Mouse (Mus musculus): ENCODE measurements around the gene Hk2. TPM values are rescaled to one million over a fixed set of nuclear protein-coding genes. Genes with fewer than 3 reads are reported as not detected.

Hk2 gene
- polyA plus RNA-seq, 1 experiment from 2014 or later, result 17.3 TPM

DNA sequence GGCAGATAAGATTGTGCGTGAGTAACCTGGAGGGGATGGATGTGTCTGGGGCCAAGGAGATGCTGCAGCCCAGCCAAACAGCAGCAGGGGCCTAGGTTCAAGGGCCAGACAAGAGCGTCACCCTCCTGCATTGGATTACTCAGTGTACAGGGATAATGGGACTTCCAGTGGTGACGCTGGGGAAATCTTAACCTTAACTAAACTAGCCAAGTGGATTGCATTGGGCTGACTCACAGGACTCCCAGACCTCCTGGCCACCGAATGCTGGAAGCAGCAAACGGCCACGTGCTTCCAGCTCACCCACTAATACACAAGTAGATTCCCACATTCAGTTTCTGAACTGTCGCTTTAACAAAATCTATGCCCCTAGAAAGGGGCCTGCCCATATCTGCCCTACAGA, 18.0 kb downstream of the Hk2 start:
- Histone ChIP-seq H3K27ac (replicated peaks; ENCODE audit: low read depth, low read length) (no peak overlapping the region), H3K9ac (replicated peaks; ENCODE audit: low read length) (no peak overlapping the region), H3K9me3 (replicated peaks; ENCODE audit: control insufficient read depth, low read length) (no peaks in the 10 kb centered on the region), H3K36me3 (replicated peaks; ENCODE audit: control insufficient read depth, insufficient read depth, low read depth, low read length) (no peaks in the 10 kb centered on the region; the same call in 1 of the 2 replicates), H3K4me3 (ENCODE audit: low read depth, low read length) (no peak overlapping the region), H3K4me1 (ENCODE audit: control insufficient read depth, insufficient read depth, low read length) (no peaks in the 10 kb centered on the region), H3K27me3 (ENCODE audit: control insufficient read depth, insufficient read depth, low read length) (no peaks in the 10 kb centered on the region), H3K4me2 (ENCODE audit: low read depth, low read length) (no peak overlapping the region)
- WGBS, result 91% methylated on average over 7 of the region's 7 CpGs
- no peak for ATAC-seq (replicated peaks; ENCODE audit: insufficient number of reproducible peaks, low FRiP score, low TSS enrichment, low read depth)
- no peak for DNase-seq (ENCODE audit: low spot score)

- H3K9ac ChIP-seq (replicated peaks; ENCODE audit: low read length), result no peak overlapping the region
- ATAC-seq (replicated peaks; ENCODE audit: insufficient number of reproducible peaks, low FRiP score, low TSS enrichment, low read depth), result no peak
- no peaks in the 10 kb centered on the region for H3K27me3 ChIP-seq (ENCODE audit: control insufficient read depth, insufficient read depth, low read length)
- no peaks in the 10 kb centered on the region; the same call in 1 of the 2 replicates for H3K36me3 ChIP-seq (replicated peaks; ENCODE audit: control insufficient read depth, insufficient read depth, low read depth, low read length)
- DNase-seq (ENCODE audit: low spot score), result peak; percentile 10
- H3K4me3 ChIP-seq (ENCODE audit: low read depth, low read length), result no peak overlapping the region
- no peak overlapping the region for H3K4me2 ChIP-seq (ENCODE audit: low read depth, low read length)
- no peak overlapping the region for H3K27ac ChIP-seq (replicated peaks; ENCODE audit: low read depth, low read length)
- H3K4me1 ChIP-seq (ENCODE audit: control insufficient read depth, insufficient read depth, low read length), result no peaks in the 10 kb centered on the region
- 39% methylated on average over 2 of the region's 2 CpGs for WGBS
- no peaks in the 10 kb centered on the region for H3K9me3 ChIP-seq (replicated peaks; ENCODE audit: control insufficient read depth, low read length)
Observed at GRCm38 (mm10) chr6:82755338-82755737, 18.9 kb downstream of the Hk2 start.

DNA sequence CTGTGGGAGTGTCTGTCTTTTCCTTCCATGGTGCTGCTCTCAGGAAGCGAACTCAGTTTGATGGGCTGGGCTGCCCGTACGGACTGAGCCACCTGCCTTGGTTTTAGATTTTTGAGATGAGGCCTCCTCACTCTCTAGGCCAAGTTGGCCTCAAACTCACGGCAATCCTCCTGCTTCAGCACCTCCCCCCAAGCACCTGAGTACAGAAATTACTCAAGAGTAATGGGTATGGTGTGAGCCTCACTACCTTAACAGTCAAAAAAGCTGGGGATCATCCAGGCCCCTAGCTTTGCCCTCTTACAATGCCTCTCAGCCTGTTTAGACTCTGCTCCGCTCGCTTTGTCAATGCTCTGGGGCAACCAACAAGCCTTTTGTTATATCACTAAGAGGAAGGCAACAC, 19.5 kb downstream of the Hk2 start:
- Histone ChIP-seq H3K9me3 (replicated peaks; ENCODE audit: control insufficient read depth, low read length) (no peaks in the 10 kb centered on the region), H3K27me3 (ENCODE audit: control insufficient read depth, insufficient read depth, low read length) (no peaks in the 10 kb centered on the region), H3K4me2 (ENCODE audit: low read depth, low read length) (no peak overlapping the region), H3K4me1 (ENCODE audit: control insufficient read depth, insufficient read depth, low read length) (no peaks in the 10 kb centered on the region), H3K9ac (replicated peaks; ENCODE audit: low read length) (no peak overlapping the region), H3K27ac (replicated peaks; ENCODE audit: low read depth, low read length) (no peak overlapping the region), H3K36me3 (replicated peaks; ENCODE audit: control insufficient read depth, insufficient read depth, low read depth, low read length) (no peaks in the 10 kb centered on the region; the same call in 1 of the 2 replicates), H3K4me3 (ENCODE audit: low read depth, low read length) (no peak overlapping the region)
- 89% methylated on average over 6 of the region's 6 CpGs for WGBS
- DNase-seq (ENCODE audit: low spot score), result no peak
- ATAC-seq (replicated peaks; ENCODE audit: insufficient number of reproducible peaks, low FRiP score, low TSS enrichment, low read depth), result no peak

DNA sequence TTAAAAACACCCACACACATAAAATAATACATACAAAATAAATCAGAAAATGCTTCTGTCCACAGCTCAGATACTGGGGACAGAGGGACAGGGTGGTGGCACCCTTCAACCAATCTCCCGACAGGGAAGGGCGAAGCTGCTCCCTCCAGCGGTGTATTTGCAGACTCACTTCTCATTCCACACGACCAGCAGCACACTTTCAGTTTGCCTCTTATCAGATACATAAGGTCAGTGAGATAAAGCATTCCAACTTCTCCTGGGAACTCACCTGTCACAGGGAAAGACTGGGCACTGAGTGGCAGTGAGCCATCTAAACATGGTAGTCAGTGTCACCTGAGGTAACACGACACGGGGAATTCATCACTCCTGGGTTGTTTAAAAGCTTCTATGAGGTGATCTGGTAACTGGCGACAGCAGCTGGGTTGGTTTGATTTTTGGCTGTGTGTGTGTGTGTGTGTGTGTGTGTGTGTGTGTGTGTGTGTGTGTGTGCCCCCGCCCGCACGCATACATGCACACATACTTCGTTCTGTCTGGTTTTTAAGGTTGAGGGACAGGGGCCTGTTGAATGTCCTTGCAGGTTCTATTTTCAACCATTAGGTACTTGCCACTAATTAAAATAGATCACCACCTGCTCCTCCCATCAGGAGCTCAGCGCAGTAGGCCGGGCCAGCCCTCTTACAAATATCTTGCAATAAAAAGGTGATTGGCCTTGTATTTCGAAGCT, 20.5 kb downstream of the Hk2 start:
- Histone ChIP-seq H3K9ac (replicated peaks; ENCODE audit: low read length) (no peak overlapping the region), H3K9me3 (replicated peaks; ENCODE audit: control insufficient read depth, low read length) (no peaks in the 10 kb centered on the region), H3K27ac (replicated peaks; ENCODE audit: low read depth, low read length) (no peak overlapping the region), H3K27me3 (ENCODE audit: control insufficient read depth, insufficient read depth, low read length) (no peaks in the 10 kb centered on the region), H3K36me3 (replicated peaks; ENCODE audit: control insufficient read depth, insufficient read depth, low read depth, low read length) (no peaks in the 10 kb centered on the region; the same call in 1 of the 2 replicates), H3K4me3 (ENCODE audit: low read depth, low read length) (no peak overlapping the region), H3K4me1 (ENCODE audit: control insufficient read depth, insufficient read depth, low read length) (no peaks in the 10 kb centered on the region), H3K4me2 (ENCODE audit: low read depth, low read length) (no peak overlapping the region)
- DNase-seq (ENCODE audit: low spot score) (no peak), ATAC-seq (replicated peaks; ENCODE audit: insufficient number of reproducible peaks, low FRiP score, low TSS enrichment, low read depth) (no peak)
- 92% methylated on average over 14 of the region's 14 CpGs for WGBS

DNA sequence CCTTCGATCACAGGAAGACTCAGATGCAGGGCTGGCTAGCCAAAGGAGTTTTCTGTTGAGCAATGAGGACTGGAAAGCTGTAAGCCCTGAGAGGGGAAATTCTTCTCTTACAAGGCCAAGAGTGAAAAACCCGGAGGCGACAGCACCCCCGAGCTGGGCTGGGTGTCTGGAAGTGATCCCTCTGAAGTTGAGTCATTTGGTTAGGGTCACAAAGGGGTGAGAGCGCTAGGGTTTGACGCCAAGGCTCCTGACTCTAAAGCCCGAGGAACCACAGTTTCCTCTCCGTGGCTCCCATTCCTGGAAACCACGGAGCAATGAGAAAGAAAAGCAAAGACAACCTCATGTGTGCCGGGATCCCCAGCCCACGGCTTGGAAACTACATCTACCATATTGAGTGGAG, 21.2 kb downstream of the Hk2 start:
- no peak for DNase-seq (ENCODE audit: low spot score)
- no peak overlapping the region for H3K4me2 ChIP-seq (ENCODE audit: low read depth, low read length)
- no peak overlapping the region for H3K27ac ChIP-seq (replicated peaks; ENCODE audit: low read depth, low read length)

DNA sequence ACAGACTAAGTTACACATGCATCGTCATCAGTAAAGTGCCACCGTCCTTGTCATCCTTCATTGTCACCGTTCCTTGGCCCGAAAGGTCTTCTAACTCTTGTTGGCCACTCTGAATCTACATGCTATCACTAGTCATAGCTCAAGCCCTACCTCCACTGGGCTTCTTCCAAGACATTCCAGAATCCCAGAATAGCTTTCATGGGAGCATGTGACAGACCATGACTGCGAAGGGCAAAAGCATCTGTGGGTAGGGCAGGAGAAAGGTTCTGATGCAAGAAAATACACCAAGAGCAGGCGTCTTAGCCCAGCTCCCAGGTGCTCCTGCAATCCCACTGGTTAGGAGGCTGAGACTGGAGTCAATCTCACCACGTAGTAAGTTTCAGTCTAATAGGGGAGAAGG, 22.5 kb downstream of the Hk2 start:
- Histone ChIP-seq H3K4me2 (ENCODE audit: low read depth, low read length) (no peak overlapping the region), H3K27me3 (ENCODE audit: control insufficient read depth, insufficient read depth, low read length) (no peaks in the 10 kb centered on the region), H3K27ac (replicated peaks; ENCODE audit: low read depth, low read length) (no peak overlapping the region), H3K4me1 (ENCODE audit: control insufficient read depth, insufficient read depth, low read length) (no peaks in the 10 kb centered on the region), H3K9ac (replicated peaks; ENCODE audit: low read length) (no peak overlapping the region), H3K4me3 (ENCODE audit: low read depth, low read length) (no peak overlapping the region), H3K36me3 (replicated peaks; ENCODE audit: control insufficient read depth, insufficient read depth, low read depth, low read length) (no peaks in the 10 kb centered on the region; the same call in 1 of the 2 replicates), H3K9me3 (replicated peaks; ENCODE audit: control insufficient read depth, low read length) (no peaks in the 10 kb centered on the region)
- ATAC-seq (replicated peaks; ENCODE audit: insufficient number of reproducible peaks, low FRiP score, low TSS enrichment, low read depth) (no peak), DNase-seq (ENCODE audit: low spot score) (no peak)
- 94% methylated on average over 7 of the region's 7 CpGs for WGBS

More for the DNA sequence above, 21.2 kb downstream of the Hk2 start:
- WGBS, result 80% methylated on average over 11 of the region's 11 CpGs
- no peaks in the 10 kb centered on the region for H3K4me1 ChIP-seq (ENCODE audit: control insufficient read depth, insufficient read depth, low read length)
- no peaks in the 10 kb centered on the region; the same call in 1 of the 2 replicates for H3K36me3 ChIP-seq (replicated peaks; ENCODE audit: control insufficient read depth, insufficient read depth, low read depth, low read length)
- ATAC-seq (replicated peaks; ENCODE audit: insufficient number of reproducible peaks, low FRiP score, low TSS enrichment, low read depth), result no peak
- no peak overlapping the region for H3K4me3 ChIP-seq (ENCODE audit: low read depth, low read length)
- H3K9me3 ChIP-seq (replicated peaks; ENCODE audit: control insufficient read depth, low read length), result no peaks in the 10 kb centered on the region
- no peaks in the 10 kb centered on the region for H3K27me3 ChIP-seq (ENCODE audit: control insufficient read depth, insufficient read depth, low read length)
- no peak overlapping the region for H3K9ac ChIP-seq (replicated peaks; ENCODE audit: low read length)

DNA sequence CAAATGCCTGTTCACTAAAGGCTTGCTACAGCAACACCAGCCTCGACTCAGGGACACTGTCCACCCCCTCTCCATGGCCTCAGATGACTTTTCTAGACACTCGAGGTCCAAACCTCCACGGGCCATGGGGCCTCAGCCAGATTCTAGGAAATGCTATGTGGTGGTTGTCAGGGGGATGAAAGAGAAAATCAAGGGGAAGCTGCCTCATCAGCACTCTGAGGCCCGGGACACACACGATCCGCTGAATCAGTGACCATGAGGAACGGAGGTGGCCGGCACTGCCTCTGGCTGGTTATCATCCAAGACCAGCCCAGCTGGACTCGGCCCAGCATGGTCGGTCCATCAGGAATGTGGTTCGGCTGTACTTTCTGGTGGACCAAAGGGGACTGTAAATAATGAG, 23.2 kb downstream of the Hk2 start:
- Histone ChIP-seq H3K4me2 (ENCODE audit: low read depth, low read length) (no peak overlapping the region), H3K4me1 (ENCODE audit: control insufficient read depth, insufficient read depth, low read length) (no peaks in the 10 kb centered on the region), H3K36me3 (replicated peaks; ENCODE audit: control insufficient read depth, insufficient read depth, low read depth, low read length) (no peaks in the 10 kb centered on the region; the same call in 1 of the 2 replicates), H3K9me3 (replicated peaks; ENCODE audit: control insufficient read depth, low read length) (no peaks in the 10 kb centered on the region), H3K4me3 (ENCODE audit: low read depth, low read length) (no peak overlapping the region), H3K27ac (replicated peaks; ENCODE audit: low read depth, low read length) (no peak overlapping the region), H3K27me3 (ENCODE audit: control insufficient read depth, insufficient read depth, low read length) (no peaks in the 10 kb centered on the region), H3K9ac (replicated peaks; ENCODE audit: low read length) (no peak overlapping the region)
- 90% methylated on average over 11 of the region's 11 CpGs for WGBS
- DNase-seq (ENCODE audit: low spot score), result no peak
- ATAC-seq (replicated peaks; ENCODE audit: insufficient number of reproducible peaks, low FRiP score, low TSS enrichment, low read depth), result no peak

GRCm38 (mm10) chr6:82750063-82750462, 24.2 kb downstream of the Hk2 start:
- no peaks in the 10 kb centered on the region; the same call in 1 of the 2 replicates for H3K36me3 ChIP-seq (replicated peaks; ENCODE audit: control insufficient read depth, insufficient read depth, low read depth, low read length)
- no peaks in the 10 kb centered on the region for H3K4me1 ChIP-seq (ENCODE audit: control insufficient read depth, insufficient read depth, low read length)
- no peak overlapping the region for H3K4me3 ChIP-seq (ENCODE audit: low read depth, low read length)
- H3K27me3 ChIP-seq (ENCODE audit: control insufficient read depth, insufficient read depth, low read length), result no peaks in the 10 kb centered on the region
- H3K4me2 ChIP-seq (ENCODE audit: low read depth, low read length), result no peak overlapping the region
- no peaks in the 10 kb centered on the region for H3K9me3 ChIP-seq (replicated peaks; ENCODE audit: control insufficient read depth, low read length)
- no peak overlapping the region for H3K9ac ChIP-seq (replicated peaks; ENCODE audit: low read length)
- 54% methylated on average over 2 of the region's 2 CpGs for WGBS
- no peak overlapping the region for H3K27ac ChIP-seq (replicated peaks; ENCODE audit: low read depth, low read length)
- ATAC-seq (replicated peaks; ENCODE audit: insufficient number of reproducible peaks, low FRiP score, low TSS enrichment, low read depth), result no peak
- no peak for DNase-seq (ENCODE audit: low spot score)
